Mouse (Mus musculus) layer of hippocampus, adult 18-20 months (tissue): ENCODE results near the gene Scin. TPM values are rescaled to one million over a fixed set of nuclear protein-coding genes. Genes with fewer than 3 reads are reported as not detected.

Source experiments
- DNase-seq, 2 experiments: peaks; one replicate each; pipeline ENCODE4 v3.0.0; 2022; ENCODE audit warnings: low spot score in 2 of 2
- total RNA-seq, 2 experiments: library from RNA; stranded (reverse); gene quantifications; 2 replicates each; pipeline ENCODE4 v1.2.3; 2021

Scin gene
- total RNA-seq, 2 experiments from 2014 or later, result 2.3 to 2.7 TPM

- DNase-seq, result no peak
Measured at GRCm38 (mm10) chr12:40109227-40109626, 24.8 kb downstream of the Scin start.

GRCm38 (mm10) chr12:40108143-40108542 lies 25.9 kb downstream of the Scin start:
- DNase-seq, result no peak

GRCm38 (mm10) chr12:40106874-40107273 lies 27.2 kb downstream of the Scin start:
- DNase-seq, result no peak

- DNase-seq, result no peak
Measured at GRCm38 (mm10) chr12:40104750-40105149, 29.3 kb downstream of the Scin start.

- no peak for DNase-seq
Measured at GRCm38 (mm10) chr12:40102359-40102758, 31.7 kb downstream of the Scin start.

GRCm38 (mm10) chr12:40099407-40099806 lies 34.6 kb downstream of the Scin start:
- no peak for DNase-seq

GRCm38 (mm10) chr12:40097449-40097848 lies 36.6 kb downstream of the Scin start:
- DNase-seq, result no peak

- DNase-seq, result no peak
Measured at GRCm38 (mm10) chr12:40097023-40097422, 37.0 kb downstream of the Scin start.

- DNase-seq, result no peak
Measured at GRCm38 (mm10) chr12:40096453-40096852, 37.6 kb downstream of the Scin start.

GRCm38 (mm10) chr12:40090017-40090416 lies 44.0 kb downstream of the Scin start:
- no peak for DNase-seq

- peak; percentile 51 to 86 for DNase-seq
Measured at GRCm38 (mm10) chr12:40085731-40086322, 48.2 kb downstream of the Scin start.

GRCm38 (mm10) chr12:40082453-40083238 lies 51.4 kb downstream of the Scin start:
- peak in 1 of 2 experiments; percentile 54 for DNase-seq

- no peak for DNase-seq
Measured at GRCm38 (mm10) chr12:40082048-40082447, 52.0 kb downstream of the Scin start.

GRCm38 (mm10) chr12:40073660-40074059 lies 60.4 kb downstream of the Scin start:
- no peak for DNase-seq

- no peak for DNase-seq
Measured at GRCm38 (mm10) chr12:40047024-40047423, 87.0 kb downstream of the Scin start.

- DNase-seq, result no peak
Measured at GRCm38 (mm10) chr12:40043816-40044585, 90.0 kb downstream of the Scin start.

GRCm38 (mm10) chr12:40040067-40040466 lies 94.0 kb downstream of the Scin start:
- peak in 1 of 2 experiments; percentile 31 for DNase-seq

GRCm38 (mm10) chr12:40037876-40038463 lies 96.1 kb downstream of the Scin start, which contains the start of gene Arl4a:
Gene Arl4a (minus strand): TSS chr12:40038025.
- peak; percentile 85 to 90 for DNase-seq

GRCm38 (mm10) chr12:40037226-40037813 lies 96.7 kb downstream of the Scin start:
- DNase-seq, result peak; percentile 97 to 98

- DNase-seq, result no peak
Measured at GRCm38 (mm10) chr12:40036666-40037065, 97.4 kb downstream of the Scin start.

GRCm38 (mm10) chr12:40035506-40035905 lies 98.5 kb downstream of the Scin start:
- no peak for DNase-seq
